Mouse (Mus musculus) neural tube, embryonic 11.5 days (tissue): ENCODE data around the gene H2-Ob. TPM values are rescaled to one million over a fixed set of nuclear protein-coding genes. Genes with fewer than 3 reads are reported as not detected.

ENCODE experiments used
- ATAC-seq: fragments of 200-750 bp; cut with Nextera tagmentation; 2 replicates; pipeline ENCODE4 v1.8.0; 2017; ENCODE audit warnings: moderate number of reproducible peaks, mild to moderate bottlenecking, moderate TSS enrichment, moderate library complexity; ENCODE audit not compliant: insufficient read depth, low FRiP score, low TSS enrichment
- DNase-seq: peaks from one replicate; pipeline ENCODE4 v3.0.0-alpha.2; 2015; ENCODE audit warnings: low spot score
- H3K27ac ChIP-seq: fragments of 300-500 bp; sonication (generic); 2 replicates; pipeline ENCODE4 v1.5.1; 2014; ENCODE audit warnings: low read depth, mild to moderate bottlenecking, low read length
- H3K27me3 ChIP-seq: fragments of 300-500 bp; sonication (generic); 2 replicates; pipeline ENCODE4 v1.6.1; 2014; ENCODE audit warnings: mild to moderate bottlenecking, low read length, mixed read lengths; ENCODE audit not compliant: control insufficient read depth, insufficient read depth
- H3K36me3 ChIP-seq: fragments of 300-500 bp; sonication (generic); 2 replicates; pipeline ENCODE4 v1.6.1; 2014; ENCODE audit warnings: mild to moderate bottlenecking, low read length, moderate library complexity, mixed read lengths; ENCODE audit not compliant: control insufficient read depth, insufficient read depth
- H3K4me1 ChIP-seq: fragments of 300-500 bp; sonication (generic); 2 replicates; pipeline ENCODE4 v1.6.1; 2014; ENCODE audit warnings: low read length, mixed read lengths; ENCODE audit not compliant: control insufficient read depth, insufficient read depth
- H3K4me2 ChIP-seq: fragments of 300-500 bp; sonication (generic); 2 replicates; pipeline ENCODE4 v1.6.1; 2014; ENCODE audit warnings: low read depth, mild to moderate bottlenecking, moderate library complexity
- H3K4me3 ChIP-seq: fragments of 300-500 bp; sonication (generic); 2 replicates; pipeline ENCODE4 v1.5.1; 2014; ENCODE audit warnings: low read depth, low read length
- H3K9ac ChIP-seq: fragments of 300-500 bp; sonication (generic); 2 replicates; pipeline ENCODE4 v1.6.1; 2014; ENCODE audit warnings: mild to moderate bottlenecking, low read length
- H3K9me3 ChIP-seq: fragments of 300-500 bp; sonication (generic); 2 replicates; pipeline ENCODE4 v1.6.1; 2016; ENCODE audit warnings: low read length; ENCODE audit not compliant: control insufficient read depth
- WGBS: fragments of 180-500 bp; shearing (Covaris S2); extraction: QIAGEN DNeasy Blood & Tissue Kit; methylation state at CpG from one replicate; pipeline ENCODE4 v1.1.7; 2014; 5-methylcytosine and 5-hydroxymethylcytosine counted together
- polyA plus RNA-seq: library from polyadenylated mRNA; unstranded; fragments of >200 nt; fragmentation: Nextera tagmentation; extraction: Ambion mirVana; gene quantifications from 2 replicates; pipeline ENCODE4 v1.2.1, GENCODE M21; 2014

Gene H2-Ob
- polyA plus RNA-seq, 1 experiment from 2014 or later, result not detected

GRCm38 (mm10) chr17:34240916-34241315, 2.2 kb downstream of the H2-Ob start:
- H3K27ac ChIP-seq, result no peak overlapping the region
- no peaks in the 10 kb centered on the region for H3K36me3 ChIP-seq
- H3K4me1 ChIP-seq, result no peaks in the 10 kb centered on the region
- H3K4me3 ChIP-seq, result no peak overlapping the region
- 88% methylated on average over 6 of the region's 6 CpGs for WGBS
- H3K9ac ChIP-seq, result no peak overlapping the region
- no peak overlapping the region for H3K4me2 ChIP-seq
- H3K9me3 ChIP-seq, result no peaks in the 10 kb centered on the region; the same call in 1 of the 2 replicates
- DNase-seq (no peak), ATAC-seq (no peak)
- H3K27me3 ChIP-seq, result no peaks in the 10 kb centered on the region

DNA sequence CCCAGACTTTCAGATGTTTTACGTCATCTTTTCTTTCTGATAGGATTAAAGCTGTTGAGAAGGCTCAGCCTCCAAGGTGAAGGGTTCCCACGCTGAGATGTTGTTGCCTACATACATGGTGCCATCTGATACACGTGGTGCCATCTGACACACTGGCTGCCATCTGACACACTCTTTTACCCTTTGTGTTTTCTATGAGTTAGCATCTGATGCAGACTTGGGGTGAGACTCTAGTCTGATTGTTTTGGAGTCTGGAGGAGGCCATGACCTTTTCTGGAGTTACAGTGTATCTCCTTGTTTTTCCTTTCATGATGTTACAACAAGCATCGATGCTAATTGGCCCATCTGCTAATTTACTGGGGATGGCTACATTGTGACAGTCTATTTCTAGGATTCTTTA, 6.0 kb downstream of the H2-Ob start:
- Histone ChIP-seq H3K27ac (no peak overlapping the region), H3K36me3 (no peaks in the 10 kb centered on the region), H3K4me3 (no peak overlapping the region), H3K9ac (no peak overlapping the region), H3K4me2 (no peak overlapping the region), H3K27me3 (no peaks in the 10 kb centered on the region), H3K4me1 (no peaks in the 10 kb centered on the region), H3K9me3 (no peaks in the 10 kb centered on the region; the same call in 1 of the 2 replicates)
- DNase-seq (no peak), ATAC-seq (no peak)
- 79% methylated on average over 4 of the region's 4 CpGs for WGBS

- H3K4me3 ChIP-seq, result no peak overlapping the region
- H3K27ac ChIP-seq, result no peak overlapping the region
- no peak for ATAC-seq
- H3K36me3 ChIP-seq, result no peaks in the 10 kb centered on the region
- no peaks in the 10 kb centered on the region for H3K27me3 ChIP-seq
- WGBS, result 84% methylated on average over 3 of the region's 3 CpGs
- H3K4me2 ChIP-seq, result no peak overlapping the region
- no peaks in the 10 kb centered on the region for H3K9me3 ChIP-seq
- no peak for DNase-seq
- H3K4me1 ChIP-seq, result no peaks in the 10 kb centered on the region
- no peak overlapping the region for H3K9ac ChIP-seq
Observed at GRCm38 (mm10) chr17:34247047-34247446, 8.3 kb downstream of the H2-Ob start.

DNA sequence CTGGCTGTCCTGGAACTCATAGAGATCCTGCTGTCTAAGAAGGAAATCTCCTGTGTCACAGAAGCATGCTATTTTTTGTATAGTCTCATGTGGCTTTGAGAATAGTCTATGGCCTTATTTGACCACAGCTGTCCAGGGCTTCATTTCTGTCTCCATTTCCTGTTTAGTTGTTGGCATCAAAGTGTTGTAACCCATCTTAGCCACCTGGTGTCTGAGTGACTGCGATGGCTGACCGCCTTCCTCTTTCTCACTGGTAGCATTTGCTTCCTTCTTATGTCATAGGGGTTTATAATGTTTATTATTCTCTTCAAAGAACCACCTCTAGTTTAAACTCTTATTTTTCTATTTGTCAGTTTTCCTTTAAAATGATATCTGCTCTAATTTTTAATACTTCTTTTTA, 10.1 kb downstream of the H2-Ob start:
- no peaks in the 10 kb centered on the region for H3K27me3 ChIP-seq
- no peaks in the 10 kb centered on the region for H3K4me1 ChIP-seq
- no peak overlapping the region for H3K4me3 ChIP-seq
- no peak overlapping the region for H3K4me2 ChIP-seq
- H3K27ac ChIP-seq, result no peak overlapping the region
- WGBS, result 77% methylated on average over 2 of the region's 2 CpGs
- H3K9ac ChIP-seq, result no peak overlapping the region
- no peaks in the 10 kb centered on the region for H3K36me3 ChIP-seq
- DNase-seq (no peak), ATAC-seq (no peak)
- H3K9me3 ChIP-seq, result no peaks in the 10 kb centered on the region

DNA sequence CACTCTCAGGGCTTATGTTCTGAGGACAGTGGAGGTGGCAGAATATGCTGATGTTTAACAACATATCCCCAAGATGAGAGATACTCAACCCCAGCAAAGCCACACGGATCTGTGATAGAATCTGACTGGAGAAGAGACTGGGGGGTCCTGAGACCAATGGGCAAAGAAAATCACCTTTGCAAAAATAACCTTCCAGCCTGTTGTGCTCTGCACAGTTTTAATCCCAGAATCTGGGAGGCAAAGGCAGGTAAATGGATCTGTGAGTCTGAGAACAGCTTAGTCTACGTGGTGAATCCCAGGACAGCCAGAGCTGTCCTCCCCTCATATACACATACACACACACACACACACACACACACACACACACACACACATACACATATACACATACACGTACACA, 10.7 kb downstream of the H2-Ob start:
- 48% methylated on average over 3 of the region's 3 CpGs for WGBS
- ATAC-seq (no peak), DNase-seq (no peak)
- Histone ChIP-seq H3K4me2 (no peak overlapping the region), H3K4me1 (no peaks in the 10 kb centered on the region), H3K27me3 (no peaks in the 10 kb centered on the region), H3K9me3 (no peaks in the 10 kb centered on the region), H3K4me3 (no peak overlapping the region), H3K36me3 (no peaks in the 10 kb centered on the region), H3K27ac (no peak overlapping the region), H3K9ac (no peak overlapping the region)

DNA sequence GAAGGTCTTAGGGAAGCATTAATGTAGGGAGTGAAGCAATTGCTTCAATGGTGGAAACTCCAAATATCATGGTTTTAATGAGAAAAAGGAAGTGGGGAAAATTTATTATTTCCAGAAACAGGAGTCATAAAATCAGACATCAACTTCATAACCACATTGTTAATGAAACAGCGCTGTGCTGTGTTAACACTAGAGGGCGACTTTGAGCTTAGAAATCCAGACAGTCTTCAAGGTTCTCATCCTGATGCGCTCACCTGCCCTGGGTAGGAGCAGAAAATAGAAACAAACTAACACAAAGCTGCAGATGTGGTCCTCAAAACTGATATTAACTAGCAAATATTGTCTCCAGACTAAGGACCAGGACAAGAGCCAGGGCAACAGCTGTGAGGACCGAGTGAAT, 11.2 kb downstream of the H2-Ob start:
- Histone ChIP-seq H3K27ac (no peak overlapping the region), H3K4me3 (no peak overlapping the region), H3K27me3 (no peaks in the 10 kb centered on the region), H3K9ac (no peak overlapping the region), H3K9me3 (no peaks in the 10 kb centered on the region), H3K36me3 (no peaks in the 10 kb centered on the region), H3K4me1 (no peaks in the 10 kb centered on the region), H3K4me2 (no peak overlapping the region)
- DNase-seq, result peak; percentile 43
- ATAC-seq, result no peak
- 19% methylated on average over 4 of the region's 4 CpGs for WGBS

DNA sequence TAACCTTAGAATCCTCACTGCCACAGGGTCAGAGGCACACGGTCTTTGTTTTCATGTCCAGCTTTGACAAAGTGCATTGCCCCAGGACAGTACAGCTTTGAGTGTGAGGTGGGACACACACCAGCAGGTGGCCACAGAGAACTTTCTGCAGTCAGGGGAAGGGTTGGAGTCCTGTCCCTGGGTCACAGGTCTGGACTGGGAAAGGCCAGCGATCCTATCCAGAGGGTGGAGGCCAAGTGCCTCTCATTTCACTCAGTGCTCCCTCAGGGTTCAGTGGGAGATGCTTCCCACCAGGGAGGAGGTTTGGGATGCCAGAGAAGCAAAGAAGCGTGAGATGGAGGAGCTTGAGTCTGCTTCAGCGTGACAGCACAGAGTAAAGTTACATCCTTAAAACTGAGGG, 13.0 kb downstream of the H2-Ob start:
- H3K36me3 ChIP-seq, result no peaks in the 10 kb centered on the region
- ATAC-seq (no peak), DNase-seq (no peak)
- H3K27me3 ChIP-seq, result no peaks in the 10 kb centered on the region
- WGBS, result 52% methylated on average over 4 of the region's 4 CpGs
- no peaks in the 10 kb centered on the region for H3K4me1 ChIP-seq
- H3K4me3 ChIP-seq, result no peak overlapping the region
- no peak overlapping the region for H3K4me2 ChIP-seq
- no peaks in the 10 kb centered on the region for H3K9me3 ChIP-seq
- no peak overlapping the region for H3K27ac ChIP-seq
- no peak overlapping the region for H3K9ac ChIP-seq

DNA sequence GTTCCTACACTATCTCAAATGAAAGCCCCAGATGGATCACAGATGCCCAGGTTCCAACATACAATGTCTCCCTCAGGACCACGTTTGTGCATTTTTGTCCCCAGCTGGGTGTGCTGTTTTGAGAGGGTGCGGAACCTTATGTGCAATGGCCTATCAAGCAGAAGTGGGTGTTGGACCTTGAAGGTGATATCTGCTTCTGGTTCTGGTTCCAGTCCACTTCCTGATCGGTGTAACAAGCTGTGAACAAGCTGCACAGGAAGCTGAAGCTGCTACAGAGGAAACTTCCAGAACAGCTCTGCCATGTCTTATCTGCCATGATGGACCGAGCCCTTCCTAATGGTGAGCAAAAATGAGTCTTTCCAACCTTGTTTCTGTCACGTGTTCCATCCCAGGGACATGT, 17.8 kb downstream of the H2-Ob start:
- Histone ChIP-seq H3K27me3 (no peaks in the 10 kb centered on the region), H3K27ac (no peak overlapping the region), H3K4me2 (no peak overlapping the region), H3K4me3 (no peak overlapping the region), H3K4me1 (no peaks in the 10 kb centered on the region), H3K9me3 (no peaks in the 10 kb centered on the region), H3K36me3 (no peaks in the 10 kb centered on the region), H3K9ac (no peak overlapping the region)
- WGBS, result 80% methylated on average over 5 of the region's 5 CpGs
- DNase-seq, result no peak
- no peak for ATAC-seq

- H3K27me3 ChIP-seq, result no peaks in the 10 kb centered on the region
- no peak within 1 kb of the TSS for H3K9ac ChIP-seq
- ATAC-seq (no peak), DNase-seq (peak; percentile 63)
- no peak within 1 kb of the TSS for H3K27ac ChIP-seq
- no peaks in the 10 kb centered on the region for H3K9me3 ChIP-seq
- 75% methylated on average over 11 of the region's 11 CpGs for WGBS
- no peak within 1 kb of the TSS for H3K4me2 ChIP-seq
- H3K4me1 ChIP-seq, result no peaks in the 10 kb centered on the region
- no peak within 1 kb of the TSS for H3K4me3 ChIP-seq
- no peaks in the 10 kb centered on the region for H3K36me3 ChIP-seq
Observed at GRCm38 (mm10) chr17:34257594-34258375, 19.1 kb downstream of the H2-Ob start, which contains the start of gene H2-Ab1. Gene H2-Ab1, plus strand, starts transcription at chr17:34257689.
